Mouse (Mus musculus): ENCODE data around the gene Znrf1. TPM values are rescaled to one million over a fixed set of nuclear protein-coding genes. Genes with fewer than 3 reads are reported as not detected.
"Not testable (repeated sequence)": the region's sequence is repeated elsewhere in the genome, so short reads cannot be mapped to it uniquely, and the experiment has no call there.

Gene Znrf1
- polyA plus RNA-seq, 1 experiment from 2014 or later, result 23.1 TPM

DNA sequence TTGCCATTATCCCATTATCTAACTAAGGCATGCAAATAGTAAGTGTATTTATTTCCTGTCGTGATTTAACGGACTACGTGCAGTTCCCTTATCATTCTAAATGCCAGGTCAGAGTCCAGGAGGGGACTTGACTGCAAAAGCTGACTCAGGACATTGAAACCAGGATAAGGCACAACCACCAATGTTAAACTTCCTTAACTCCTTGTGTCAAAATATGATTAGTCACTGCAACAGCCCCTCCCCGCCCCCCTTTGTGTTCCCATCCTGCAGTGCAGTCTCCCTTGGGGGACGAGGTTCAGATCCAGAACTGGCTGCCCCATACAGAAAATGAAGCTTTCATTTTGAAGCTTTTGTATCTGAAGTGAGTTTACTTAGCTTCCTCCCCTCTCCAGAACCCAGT, 106.6 kb downstream of the Znrf1 start:
- WGBS (ENCODE audit: insufficient replicate concordance), result 29% methylated on average over 5 of the region's 5 CpGs
- H3K9ac ChIP-seq (ENCODE audit: low read depth, low read length), result peak overlapping the region; percentile 94
- H3K27ac ChIP-seq (ENCODE audit: low read depth, low read length), result peak overlapping the region; percentile 96
- no peaks in the 10 kb centered on the region for H3K9me3 ChIP-seq (replicated peaks; ENCODE audit: control insufficient read depth, low read length)
- ATAC-seq (replicated peaks; ENCODE audit: insufficient number of reproducible peaks, low FRiP score, low TSS enrichment), result no peak
- H3K36me3 ChIP-seq (ENCODE audit: control insufficient read depth, insufficient read depth, low read length), result no peaks in the 10 kb centered on the region
- H3K4me2 ChIP-seq, result peak overlapping the region; percentile 83
- H3K27me3 ChIP-seq (ENCODE audit: control insufficient read depth, insufficient read depth, low read length), result no peaks in the 10 kb centered on the region
- H3K4me1 ChIP-seq (ENCODE audit: control insufficient read depth, insufficient read depth, low read length), result peaks cover 8% of the 10 kb centered on the region
- peak overlapping the region; percentile 74 for H3K4me3 ChIP-seq (ENCODE audit: low read depth, low read length)

DNA sequence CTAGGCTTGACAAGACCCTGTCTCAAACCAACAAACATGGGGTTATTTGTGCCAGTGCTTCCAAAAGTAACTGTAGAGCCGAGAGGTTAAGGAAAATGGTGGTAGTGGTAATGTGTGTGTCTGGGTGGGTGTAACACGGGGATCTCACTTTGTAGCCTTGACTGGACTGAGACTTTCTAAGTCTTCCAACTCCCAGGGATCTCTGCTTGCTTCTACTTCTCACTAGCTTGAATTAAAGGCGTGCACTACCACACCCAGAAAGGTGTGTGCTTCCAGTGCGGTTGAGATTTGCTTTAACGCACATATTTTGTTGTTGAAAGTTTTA, 107.0 kb downstream of the Znrf1 start:
- peaks cover 8% of the 10 kb centered on the region for H3K4me1 ChIP-seq (ENCODE audit: control insufficient read depth, insufficient read depth, low read length)
- H3K9me3 ChIP-seq (replicated peaks; ENCODE audit: control insufficient read depth, low read length), result no peaks in the 10 kb centered on the region
- peak overlapping the region; percentile 96 for H3K27ac ChIP-seq (ENCODE audit: low read depth, low read length)
- no peaks in the 10 kb centered on the region for H3K27me3 ChIP-seq (ENCODE audit: control insufficient read depth, insufficient read depth, low read length)
- H3K9ac ChIP-seq (ENCODE audit: low read depth, low read length), result peak overlapping the region; percentile 94
- H3K36me3 ChIP-seq (ENCODE audit: control insufficient read depth, insufficient read depth, low read length), result no peaks in the 10 kb centered on the region
- H3K4me3 ChIP-seq (ENCODE audit: low read depth, low read length), result peak overlapping the region; percentile 74
- 11% methylated on average over 5 of the region's 5 CpGs for WGBS (ENCODE audit: insufficient replicate concordance)
- H3K4me2 ChIP-seq, result peak overlapping the region; percentile 83
- ATAC-seq (replicated peaks; ENCODE audit: insufficient number of reproducible peaks, low FRiP score, low TSS enrichment), result peak; percentile 47; the same call in 1 of the 2 replicates

- no peaks in the 10 kb centered on the region for H3K36me3 ChIP-seq (ENCODE audit: control insufficient read depth, insufficient read depth, low read length)
- under 1% methylated on average over 75 of the region's 75 CpGs for WGBS (ENCODE audit: insufficient replicate concordance)
- H3K4me3 ChIP-seq (ENCODE audit: low read depth, low read length), result peak within 1 kb of the TSS; percentile 74
- no peaks in the 10 kb centered on the region for H3K9me3 ChIP-seq (replicated peaks; ENCODE audit: control insufficient read depth, low read length)
- no peaks in the 10 kb centered on the region for H3K27me3 ChIP-seq (ENCODE audit: control insufficient read depth, insufficient read depth, low read length)
- H3K4me2 ChIP-seq, result peak within 1 kb of the TSS; percentile 83
- peak within 1 kb of the TSS; percentile 96 for H3K27ac ChIP-seq (ENCODE audit: low read depth, low read length)
- H3K4me1 ChIP-seq (ENCODE audit: control insufficient read depth, insufficient read depth, low read length), result peaks cover 12% of the 10 kb centered on the region
- peak within 1 kb of the TSS; percentile 94 for H3K9ac ChIP-seq (ENCODE audit: low read depth, low read length)
- ATAC-seq (replicated peaks; ENCODE audit: insufficient number of reproducible peaks, low FRiP score, low TSS enrichment), result peak; percentile 97
Measured at GRCm38 (mm10) chr8:111643264-111644141, 107.6 kb downstream of the Znrf1 start, which contains the start of gene Zfp1. Gene Zfp1, plus strand, starts transcription at chr8:111643401.

DNA sequence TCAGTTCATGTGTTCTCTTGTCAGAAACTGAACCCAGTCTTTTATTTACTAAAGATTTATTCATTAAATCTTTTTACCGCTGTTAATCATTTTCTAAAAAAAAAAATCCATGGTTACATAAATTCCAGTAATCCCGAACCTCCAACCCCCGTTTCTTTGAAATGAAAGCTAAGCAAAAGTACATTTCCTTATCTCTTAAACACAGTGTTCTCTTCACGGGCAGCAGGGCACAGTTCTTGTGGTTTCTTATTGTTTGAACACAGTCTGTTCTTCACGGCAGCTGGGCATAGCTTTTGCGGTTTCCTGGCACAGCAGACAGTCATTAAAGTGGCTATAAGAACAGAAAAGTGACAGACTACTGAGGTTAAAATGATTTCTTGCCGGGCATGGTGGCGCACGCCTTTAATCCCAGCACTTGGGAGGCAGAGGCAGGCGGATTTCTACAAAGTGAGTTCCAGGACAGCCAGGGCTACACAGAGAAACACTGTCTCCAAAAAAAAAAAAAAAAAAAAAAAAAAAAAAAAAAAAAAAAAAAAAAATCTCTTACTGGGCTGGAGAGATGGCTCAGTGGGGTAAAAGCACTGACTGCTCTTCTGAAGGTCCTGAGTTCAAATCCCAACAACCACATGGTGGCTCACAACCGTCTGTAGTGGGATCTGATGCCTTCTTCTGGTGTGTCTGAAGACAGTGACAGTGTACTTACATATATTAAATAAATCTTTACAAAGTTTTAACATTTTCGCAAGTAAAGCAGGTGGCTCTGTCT, 108.6 kb downstream of the Znrf1 start:
- Histone ChIP-seq H3K4me3 (ENCODE audit: low read depth, low read length) (peak overlapping the region; percentile 74), H3K4me1 (ENCODE audit: control insufficient read depth, insufficient read depth, low read length) (peaks cover 18% of the 10 kb centered on the region), H3K27ac (ENCODE audit: low read depth, low read length) (peak overlapping the region; percentile 3; the same call in 1 of the 2 replicates), H3K4me2 (peak overlapping the region; percentile 83)
- H3K27me3 ChIP-seq (ENCODE audit: control insufficient read depth, insufficient read depth, low read length); H3K36me3 ChIP-seq (ENCODE audit: control insufficient read depth, insufficient read depth, low read length); H3K9ac ChIP-seq (ENCODE audit: low read depth, low read length); ATAC-seq (replicated peaks; ENCODE audit: insufficient number of reproducible peaks, low FRiP score, low TSS enrichment); H3K9me3 ChIP-seq (replicated peaks; ENCODE audit: control insufficient read depth, low read length): not testable (repeated sequence)
- 66% methylated on average over 12 of the region's 12 CpGs for WGBS (ENCODE audit: insufficient replicate concordance)

DNA sequence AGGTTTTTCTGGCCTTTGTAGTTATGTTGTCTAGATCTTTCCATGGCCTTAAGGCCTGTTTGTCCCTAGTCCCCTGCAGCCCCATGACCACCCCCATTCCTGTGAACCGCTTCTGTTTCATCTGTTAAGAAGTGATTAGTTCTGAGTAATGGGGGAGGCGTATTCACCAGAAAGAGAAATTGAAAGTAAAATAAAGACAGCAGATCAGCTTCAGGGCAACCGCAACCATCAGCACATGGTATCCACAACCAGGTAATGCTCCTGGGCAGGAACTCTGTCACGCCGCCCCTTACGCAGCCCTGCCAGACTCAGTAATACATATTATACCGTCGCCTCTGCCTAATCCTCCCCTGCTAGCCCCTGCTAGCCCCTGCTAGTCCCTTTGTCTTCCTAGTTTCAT, 109.8 kb downstream of the Znrf1 start:
- Histone ChIP-seq H3K36me3 (ENCODE audit: control insufficient read depth, insufficient read depth, low read length) (no peaks in the 10 kb centered on the region), H3K4me2 (no peak overlapping the region), H3K4me3 (ENCODE audit: low read depth, low read length) (no peak overlapping the region), H3K4me1 (ENCODE audit: control insufficient read depth, insufficient read depth, low read length) (peaks cover 18% of the 10 kb centered on the region), H3K27me3 (ENCODE audit: control insufficient read depth, insufficient read depth, low read length) (no peaks in the 10 kb centered on the region), H3K9ac (ENCODE audit: low read depth, low read length) (no peak overlapping the region), H3K27ac (ENCODE audit: low read depth, low read length) (no peak overlapping the region), H3K9me3 (replicated peaks; ENCODE audit: control insufficient read depth, low read length) (no peaks in the 10 kb centered on the region)
- ATAC-seq (replicated peaks; ENCODE audit: insufficient number of reproducible peaks, low FRiP score, low TSS enrichment), result no peak
- 91% methylated on average over 8 of the region's 8 CpGs for WGBS (ENCODE audit: insufficient replicate concordance)

GRCm38 (mm10) chr8:111648834-111649233, 112.9 kb downstream of the Znrf1 start:
- Histone ChIP-seq H3K4me3 (ENCODE audit: low read depth, low read length) (no peak overlapping the region), H3K36me3 (ENCODE audit: control insufficient read depth, insufficient read depth, low read length) (no peaks in the 10 kb centered on the region), H3K9ac (ENCODE audit: low read depth, low read length) (no peak overlapping the region), H3K4me1 (ENCODE audit: control insufficient read depth, insufficient read depth, low read length) (peaks cover 10% of the 10 kb centered on the region), H3K27ac (ENCODE audit: low read depth, low read length) (no peak overlapping the region), H3K27me3 (ENCODE audit: control insufficient read depth, insufficient read depth, low read length) (no peaks in the 10 kb centered on the region), H3K4me2 (no peak overlapping the region), H3K9me3 (replicated peaks; ENCODE audit: control insufficient read depth, low read length) (no peaks in the 10 kb centered on the region)
- no peak for ATAC-seq (replicated peaks; ENCODE audit: insufficient number of reproducible peaks, low FRiP score, low TSS enrichment)
- 64% methylated on average over 2 of the region's 2 CpGs for WGBS (ENCODE audit: insufficient replicate concordance)

- Histone ChIP-seq H3K9me3 (replicated peaks; ENCODE audit: control insufficient read depth, low read length) (no peaks in the 10 kb centered on the region), H3K4me3 (ENCODE audit: low read depth, low read length) (no peak overlapping the region), H3K4me1 (ENCODE audit: control insufficient read depth, insufficient read depth, low read length) (peaks cover 10% of the 10 kb centered on the region), H3K27me3 (ENCODE audit: control insufficient read depth, insufficient read depth, low read length) (no peaks in the 10 kb centered on the region), H3K36me3 (ENCODE audit: control insufficient read depth, insufficient read depth, low read length) (no peaks in the 10 kb centered on the region), H3K27ac (ENCODE audit: low read depth, low read length) (no peak overlapping the region), H3K9ac (ENCODE audit: low read depth, low read length) (no peak overlapping the region), H3K4me2 (no peak overlapping the region)
- ATAC-seq (replicated peaks; ENCODE audit: insufficient number of reproducible peaks, low FRiP score, low TSS enrichment), result no peak
- 89% methylated on average over 3 of the region's 3 CpGs for WGBS (ENCODE audit: insufficient replicate concordance)
Measured at GRCm38 (mm10) chr8:111650651-111651050, 114.8 kb downstream of the Znrf1 start.

DNA sequence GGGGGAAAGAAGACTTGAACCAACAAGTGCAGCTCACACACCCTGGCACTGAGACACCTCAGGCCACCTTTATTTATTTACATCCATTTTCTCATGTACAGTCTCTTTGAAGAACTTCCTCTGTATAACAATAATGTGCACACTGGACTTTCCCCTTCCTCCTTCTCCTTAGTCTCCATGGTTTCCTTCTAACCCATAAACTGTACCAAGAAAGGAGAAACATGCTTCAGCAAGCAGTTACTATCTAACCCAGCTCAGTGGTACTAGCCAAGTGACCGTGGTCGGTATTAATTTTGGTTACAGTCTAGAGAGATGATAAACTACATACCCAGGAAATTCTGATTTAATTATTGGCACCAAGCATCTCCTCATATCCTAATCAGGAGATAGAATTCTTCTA, 117.6 kb downstream of the Znrf1 start:
- no peaks in the 10 kb centered on the region for H3K36me3 ChIP-seq (ENCODE audit: control insufficient read depth, insufficient read depth, low read length)
- H3K4me3 ChIP-seq (ENCODE audit: low read depth, low read length), result no peak overlapping the region
- no peak overlapping the region for H3K9ac ChIP-seq (ENCODE audit: low read depth, low read length)
- ATAC-seq (replicated peaks; ENCODE audit: insufficient number of reproducible peaks, low FRiP score, low TSS enrichment), result no peak
- H3K4me1 ChIP-seq (ENCODE audit: control insufficient read depth, insufficient read depth, low read length), result peaks cover 18% of the 10 kb centered on the region
- H3K27ac ChIP-seq (ENCODE audit: low read depth, low read length), result no peak overlapping the region
- no peak overlapping the region for H3K4me2 ChIP-seq
- 91% methylated on average over 2 of the region's 2 CpGs for WGBS (ENCODE audit: insufficient replicate concordance)
- H3K27me3 ChIP-seq (ENCODE audit: control insufficient read depth, insufficient read depth, low read length), result no peaks in the 10 kb centered on the region
- H3K9me3 ChIP-seq (replicated peaks; ENCODE audit: control insufficient read depth, low read length), result no peaks in the 10 kb centered on the region

All from heart, embryonic 11.5 days (tissue).